Mouse (Mus musculus): Measurements from ENCODE around the gene A630076J17Rik.

A630076J17Rik gene

DNA sequence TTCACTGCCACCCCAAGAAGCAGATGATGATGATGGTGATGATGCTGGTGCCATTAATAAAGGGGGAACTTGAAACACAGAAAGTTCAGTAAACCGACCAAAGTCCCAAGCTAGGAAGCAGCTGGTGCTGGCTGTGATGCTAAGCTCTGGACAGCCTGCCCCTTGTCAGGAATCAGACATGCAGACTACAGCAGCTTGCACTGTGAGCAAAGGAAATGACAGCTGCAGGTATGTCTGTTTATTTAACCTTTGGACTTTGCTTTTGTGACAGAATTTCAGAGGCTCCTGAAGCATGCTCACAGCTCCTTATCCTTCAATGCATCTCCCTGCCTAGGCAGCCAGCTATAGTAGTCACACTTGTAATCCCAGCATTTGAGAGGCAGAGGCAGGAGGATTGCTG, at the start of gene A630076J17Rik:
Gene A630076J17Rik (plus strand): TSS at position 88 of the 400 bp plus-strand sequence.
- DNase-seq = no peak

DNA sequence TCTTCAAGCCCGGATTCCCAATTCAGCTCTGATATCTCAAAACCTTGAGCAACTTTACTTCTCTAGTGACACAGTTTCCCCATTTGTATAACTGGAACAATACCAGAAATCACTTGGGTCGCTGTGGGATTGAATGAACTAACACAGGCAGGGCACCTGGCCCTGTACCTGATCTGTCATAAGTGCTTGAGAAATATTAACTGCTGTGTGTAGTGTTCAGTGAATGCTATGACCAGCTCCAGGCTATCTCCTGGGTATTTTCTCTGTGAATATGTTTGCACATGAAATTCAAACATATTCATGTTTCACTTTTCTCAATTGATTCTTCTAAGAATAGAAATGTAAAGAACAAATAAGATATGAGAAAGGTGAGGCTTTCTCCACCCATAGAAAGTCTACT, 49.6 kb upstream of the A630076J17Rik start:
- DNase-seq = no peak

DNA sequence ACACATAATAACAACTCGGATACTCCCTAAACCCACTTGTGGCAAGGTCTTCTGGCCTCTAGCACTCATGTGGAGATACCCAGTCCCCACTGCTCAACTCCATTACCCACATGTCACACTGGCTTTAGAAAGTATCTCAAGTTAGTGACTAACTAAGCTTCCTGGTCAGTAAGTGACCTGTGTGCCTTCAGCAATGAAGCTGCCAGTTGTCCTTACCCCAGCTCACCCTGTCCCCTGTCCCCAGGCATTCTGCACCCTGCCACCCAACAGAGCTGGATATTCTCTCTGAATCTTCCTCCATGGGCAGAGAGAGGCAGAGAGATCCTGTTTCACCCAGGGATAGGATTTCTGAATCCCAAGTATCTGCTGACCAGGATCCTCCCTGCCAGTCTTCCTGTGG, 47.7 kb upstream of the A630076J17Rik start, which contains the start of gene Kcna10:
Gene Kcna10 (plus strand): TSS at position 301 of the 400 bp plus-strand sequence.
- DNase-seq = no peak

DNA sequence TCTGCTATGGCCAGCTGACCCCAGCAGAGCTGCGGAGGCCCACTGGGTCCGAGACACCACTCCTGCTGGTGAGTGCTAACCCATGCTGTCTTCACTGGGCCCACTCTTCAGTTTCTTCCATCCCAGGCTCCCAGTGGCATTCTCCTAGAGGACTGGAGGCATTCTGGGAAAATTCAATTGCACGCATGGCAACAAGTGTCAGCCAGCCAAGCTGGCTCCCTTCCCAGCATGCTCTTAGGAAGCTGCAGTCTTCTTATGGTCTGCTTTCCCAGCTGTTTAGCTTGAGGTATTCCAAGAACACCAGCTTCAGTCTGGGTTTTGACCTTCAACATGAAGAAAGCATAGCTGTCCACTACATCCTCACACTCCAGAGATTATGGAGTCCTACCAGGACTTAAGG, 47.2 kb upstream of the A630076J17Rik start:
- DNase-seq = no peak

DNA sequence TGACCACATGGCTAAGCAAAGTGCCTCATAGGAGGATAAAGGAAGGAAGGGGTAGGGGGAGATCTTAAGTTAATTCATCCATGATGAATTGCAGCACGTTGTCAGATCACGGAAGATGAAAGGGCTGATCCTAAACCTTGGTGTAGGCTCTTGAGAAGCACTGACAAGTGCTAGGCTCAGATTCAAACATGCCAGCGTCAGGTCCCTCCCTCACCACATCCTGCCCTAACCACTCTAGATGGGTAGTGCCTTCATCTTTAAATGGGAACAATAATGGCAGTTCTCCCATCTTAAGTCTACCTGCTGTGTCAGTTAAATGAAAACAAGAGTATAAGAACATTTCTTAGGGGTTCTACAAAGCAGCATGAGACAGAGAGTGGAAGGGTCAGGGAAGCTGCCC, 44.8 kb upstream of the A630076J17Rik start:
- DNase-seq = no peak

DNA sequence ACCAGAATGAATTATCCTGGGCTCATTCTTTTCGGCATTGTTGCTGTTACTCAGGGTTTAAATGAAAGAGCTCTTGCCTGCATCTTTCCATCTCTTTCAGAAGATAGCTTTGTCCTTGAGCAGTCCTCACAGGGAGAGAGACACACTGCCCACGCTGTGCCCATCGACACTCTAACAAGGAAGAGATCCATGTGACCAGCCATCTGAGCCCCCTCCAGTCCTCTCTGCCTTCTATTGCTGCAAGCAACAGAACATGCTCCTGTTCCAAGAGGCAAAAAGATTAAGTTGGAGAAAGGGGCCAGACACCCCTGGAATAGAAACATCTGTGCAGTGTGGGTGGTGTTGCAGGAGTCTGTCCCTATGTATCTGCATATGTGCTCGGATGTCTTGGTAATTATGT, 43.4 kb upstream of the A630076J17Rik start:
- DNase-seq = no peak

DNA sequence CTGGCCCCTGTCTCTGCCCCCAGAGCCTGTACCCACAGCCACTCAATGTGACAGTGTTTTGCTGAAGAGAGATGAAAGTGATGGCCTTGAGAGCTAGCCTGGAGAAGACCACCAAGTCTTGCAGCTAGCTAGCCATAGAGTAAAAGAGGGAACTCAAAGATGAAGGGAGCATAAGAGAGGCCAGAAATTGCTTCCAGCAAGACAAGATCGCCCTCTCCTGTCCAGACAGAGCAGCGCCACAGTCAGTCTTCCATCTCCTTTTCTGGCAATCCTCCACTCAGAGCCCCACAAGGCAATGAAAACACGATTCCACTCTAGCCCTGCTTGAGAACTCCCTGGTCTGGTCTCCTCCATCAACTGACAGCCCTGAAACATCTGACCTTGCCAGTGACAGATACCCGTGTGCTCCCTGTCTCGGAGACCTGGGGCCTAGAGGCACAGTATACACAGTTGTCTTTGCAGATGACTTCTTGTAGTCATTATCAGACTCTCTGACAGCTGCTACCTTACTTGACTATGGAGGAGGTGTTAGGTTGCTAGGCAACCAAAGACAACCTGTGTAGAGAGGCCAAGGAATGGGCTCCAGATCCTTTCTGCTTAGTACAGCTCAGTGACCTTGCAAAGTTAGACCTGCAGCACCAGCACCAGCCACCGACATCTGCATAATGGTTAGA, 42.1 kb upstream of the A630076J17Rik start:
- peak; percentile 5 to 12 for DNase-seq

DNA sequence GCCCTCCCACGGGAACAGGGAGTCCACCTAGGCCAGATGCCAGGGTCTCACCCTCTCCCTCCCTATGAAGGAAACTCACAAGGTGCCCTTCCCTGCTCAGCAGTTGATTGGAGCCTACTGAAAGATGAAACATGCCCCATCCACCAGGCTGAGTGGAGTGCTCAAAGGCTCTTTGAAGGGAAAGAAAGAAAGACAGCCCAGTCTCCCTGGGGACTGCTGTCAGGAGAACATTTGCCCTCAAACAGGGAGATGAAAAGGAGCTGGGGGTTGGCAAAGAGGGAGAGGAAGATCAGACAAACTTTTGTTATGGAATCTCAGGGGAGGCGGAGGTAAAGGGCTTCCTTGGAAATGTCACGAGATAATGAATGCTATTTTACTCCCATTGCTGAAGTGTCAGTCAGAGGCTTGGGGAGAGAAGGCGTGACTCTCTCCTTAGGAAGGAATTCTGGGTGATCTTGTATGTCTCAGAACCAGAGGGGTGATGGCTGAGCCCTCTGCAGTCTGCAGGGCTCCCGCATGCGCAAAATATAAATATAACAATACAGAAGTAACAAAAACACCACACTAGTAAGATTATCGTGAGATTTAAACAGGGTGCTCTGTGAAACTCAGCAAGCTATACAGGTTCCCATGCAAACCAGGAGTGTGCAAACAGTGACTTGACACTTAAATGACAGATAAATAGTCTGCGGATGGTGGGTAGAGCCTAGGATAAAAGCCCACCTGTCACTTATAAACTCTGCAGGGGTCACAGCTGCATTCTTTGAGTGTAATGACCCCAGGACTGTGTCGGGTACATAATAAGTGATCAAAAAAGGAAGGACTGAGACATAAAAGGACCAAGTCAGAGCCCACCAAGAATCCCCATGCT, 28.9 kb upstream of the A630076J17Rik start:
- DNase-seq = no peak

DNA sequence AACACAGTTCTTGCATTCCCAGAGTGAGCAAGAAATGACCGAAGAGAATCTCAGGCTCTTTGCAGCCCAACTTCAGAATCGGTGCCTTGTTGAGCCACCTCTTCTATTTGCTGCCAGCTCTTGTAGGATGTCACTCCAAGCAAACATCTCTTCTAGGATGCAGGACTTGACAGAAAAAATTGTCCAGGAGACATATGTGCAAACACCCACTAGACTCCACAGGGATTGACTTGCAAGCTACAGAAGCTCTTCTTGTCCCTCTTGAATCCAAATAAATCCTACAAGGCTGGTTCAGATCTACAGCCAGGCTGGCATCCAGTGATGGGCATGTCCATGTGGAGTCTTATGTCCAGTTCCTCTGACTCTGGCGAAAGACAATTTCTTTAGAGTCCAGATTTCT, 26.0 kb upstream of the A630076J17Rik start:
- no peak for DNase-seq

DNA sequence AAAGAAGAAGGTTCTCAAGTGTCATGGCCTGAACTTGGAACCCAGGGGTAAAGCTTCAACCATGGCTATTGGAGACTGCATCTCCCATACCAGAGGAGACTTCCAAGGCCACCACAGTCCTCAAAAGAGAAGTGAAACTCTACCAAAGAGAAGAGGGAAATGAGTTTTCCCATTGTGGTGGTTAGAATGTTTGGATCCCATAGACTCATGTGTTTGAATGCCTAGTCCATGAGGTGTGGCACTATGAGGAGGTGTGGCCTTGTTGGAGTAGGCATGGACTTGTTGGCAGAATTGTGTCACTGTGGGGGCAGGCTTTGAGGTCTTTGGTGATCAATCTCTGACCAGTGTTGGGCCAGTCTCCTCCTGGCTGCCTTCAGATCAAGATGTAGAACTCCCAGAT, 25.2 kb upstream of the A630076J17Rik start:
- DNase-seq = no peak

DNA sequence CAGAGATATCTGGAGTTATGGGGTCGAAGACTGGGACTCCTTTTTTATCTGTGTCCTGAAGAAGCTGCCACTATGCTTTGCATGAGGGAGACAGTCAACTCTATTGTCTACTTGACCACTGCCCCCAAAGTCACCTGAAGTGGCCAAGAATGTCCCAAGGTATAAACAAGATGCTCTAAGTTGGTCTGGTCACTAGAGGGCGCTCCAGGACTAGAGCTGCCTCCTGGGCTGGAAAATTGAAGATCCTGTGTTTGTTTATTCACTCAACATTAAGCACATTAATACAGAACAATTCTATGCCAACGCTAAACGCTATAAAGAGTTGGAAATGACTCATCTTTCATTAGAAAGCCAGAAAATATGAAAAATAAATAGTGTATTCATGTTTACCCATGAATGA, 24.4 kb upstream of the A630076J17Rik start:
- DNase-seq = peak in 1 of 2 experiments; percentile 29

DNA sequence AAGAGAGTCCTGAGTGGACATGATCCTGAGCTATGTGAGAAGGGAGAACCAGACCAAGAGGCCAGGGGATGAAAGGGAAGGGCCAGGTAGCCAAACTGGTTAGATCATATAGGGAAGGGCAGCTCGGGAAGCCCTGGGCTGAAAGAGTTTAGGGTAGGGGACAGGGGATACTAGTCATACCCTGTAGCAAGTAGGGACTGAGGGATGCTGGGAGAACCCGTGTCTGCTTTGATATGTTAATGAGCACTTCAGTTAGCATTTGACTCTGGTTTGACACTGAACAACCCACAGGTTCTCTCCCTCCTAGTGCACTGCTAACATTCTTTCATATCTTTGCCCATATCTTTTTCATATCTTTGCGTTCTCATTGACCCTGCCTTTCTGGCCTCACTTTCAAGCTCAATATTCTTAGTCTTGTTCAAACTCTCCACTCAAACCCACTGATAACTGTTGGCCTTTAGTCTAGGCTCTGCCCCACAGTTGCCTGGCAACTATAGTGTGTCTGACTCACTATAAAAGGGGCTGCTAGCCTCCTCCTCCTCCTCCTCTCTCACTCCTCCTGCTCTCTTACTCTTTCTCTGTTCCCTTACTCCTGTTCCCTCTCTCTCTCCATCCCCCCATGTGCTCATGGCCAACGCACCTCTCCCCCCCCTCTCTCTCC, 23.8 kb upstream of the A630076J17Rik start:
- DNase-seq = no peak

DNA sequence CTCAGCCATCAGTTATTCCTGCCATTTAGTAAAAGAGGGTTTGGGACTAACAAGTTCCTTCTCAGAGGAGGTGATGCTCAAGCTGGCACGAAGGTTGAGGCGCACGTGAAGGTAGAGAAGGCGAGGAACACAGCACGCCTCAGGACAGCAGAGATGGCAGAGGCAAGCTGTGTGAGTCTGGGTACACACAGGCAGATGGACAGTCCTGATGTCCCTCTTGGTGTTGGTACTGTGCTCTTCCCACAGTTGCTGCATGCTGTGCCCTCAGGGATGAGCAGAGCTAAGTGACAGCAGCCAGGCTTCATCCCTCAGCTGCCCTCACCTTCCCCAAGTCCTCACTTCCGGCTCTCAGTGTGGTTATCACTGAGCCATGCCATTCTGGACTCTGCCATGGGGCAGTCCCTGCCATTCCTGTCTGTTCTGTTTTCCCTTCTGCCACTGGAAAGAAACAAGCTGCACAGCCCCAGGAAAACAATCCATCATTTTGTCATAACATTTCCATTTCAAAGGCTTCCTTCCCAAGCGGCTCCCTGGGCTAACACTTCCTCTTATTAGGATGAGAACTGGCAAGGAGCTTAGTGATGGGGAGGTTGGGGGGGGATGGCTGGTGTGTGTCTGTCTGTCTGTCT, 22.7 kb upstream of the A630076J17Rik start:
- no peak for DNase-seq

DNA sequence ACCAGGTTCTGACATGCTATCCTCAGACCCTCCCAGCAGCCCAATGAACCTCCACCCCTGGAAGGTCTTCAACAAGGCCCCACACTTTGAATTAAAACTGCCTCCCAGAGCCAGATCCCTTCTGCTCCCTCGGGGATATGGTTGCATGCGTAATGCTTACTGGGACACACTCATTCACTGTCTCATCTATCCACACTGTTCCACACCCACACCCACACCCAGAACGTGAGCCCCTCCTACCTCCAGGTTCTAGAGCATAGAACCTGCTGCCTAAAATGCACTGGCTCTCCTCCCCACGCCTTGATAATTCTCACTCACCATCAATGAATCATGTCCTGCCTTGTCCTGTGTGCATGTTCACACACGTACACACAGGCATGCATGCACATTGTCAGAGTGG, 15.8 kb upstream of the A630076J17Rik start:
- DNase-seq = no peak

DNA sequence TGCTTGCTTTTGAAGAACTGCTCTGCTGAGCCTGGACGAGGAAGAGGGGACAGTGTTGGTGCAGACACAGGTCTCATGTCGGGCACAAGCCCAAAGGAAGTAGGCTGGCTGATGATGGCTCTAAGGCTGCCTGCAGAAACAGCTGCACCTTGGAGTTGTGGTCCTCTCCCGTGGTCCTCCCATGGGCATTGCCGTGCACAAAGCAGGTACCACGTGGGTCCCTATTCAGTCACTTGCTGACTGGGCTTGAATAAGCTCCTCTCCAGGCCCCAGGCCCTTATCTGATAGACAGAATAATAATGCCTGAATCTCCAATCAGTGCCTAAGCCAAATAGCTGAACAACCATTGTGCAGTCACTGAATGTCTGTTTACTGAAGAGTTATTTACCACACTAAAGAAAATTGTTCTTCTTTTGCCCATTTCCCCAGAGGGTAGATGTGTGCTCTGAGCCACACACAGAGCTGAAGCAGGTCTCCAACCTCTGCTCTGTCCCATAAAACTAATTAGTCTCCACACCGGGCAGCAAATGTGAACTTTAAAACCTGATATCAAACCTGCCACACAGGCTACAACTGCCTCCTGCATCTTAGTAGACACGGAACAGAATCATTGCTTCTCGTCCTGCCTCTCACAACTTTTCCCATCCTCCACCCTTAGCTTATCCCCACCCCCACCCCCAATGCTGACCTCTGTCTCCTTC, 13.9 kb upstream of the A630076J17Rik start:
- DNase-seq = no peak

DNA sequence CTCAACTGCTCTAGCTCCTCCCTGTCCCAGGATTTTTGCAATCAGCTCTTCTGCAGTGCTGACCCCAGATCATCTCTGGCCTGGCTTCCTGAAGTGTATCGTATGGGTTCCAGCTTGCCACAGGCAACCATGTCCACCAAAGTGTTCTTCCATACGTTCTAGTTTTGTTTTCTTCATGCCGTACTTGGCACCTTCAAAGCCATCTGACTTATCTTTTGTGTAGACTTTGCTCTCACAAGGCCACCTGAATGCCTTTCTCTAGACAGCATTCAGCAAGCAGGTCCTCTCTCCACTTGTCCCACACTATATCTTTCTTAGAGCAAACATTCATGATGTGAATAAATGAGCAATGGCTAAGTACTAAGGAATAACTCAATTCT, 13.3 kb upstream of the A630076J17Rik start:
- no peak for DNase-seq

DNA sequence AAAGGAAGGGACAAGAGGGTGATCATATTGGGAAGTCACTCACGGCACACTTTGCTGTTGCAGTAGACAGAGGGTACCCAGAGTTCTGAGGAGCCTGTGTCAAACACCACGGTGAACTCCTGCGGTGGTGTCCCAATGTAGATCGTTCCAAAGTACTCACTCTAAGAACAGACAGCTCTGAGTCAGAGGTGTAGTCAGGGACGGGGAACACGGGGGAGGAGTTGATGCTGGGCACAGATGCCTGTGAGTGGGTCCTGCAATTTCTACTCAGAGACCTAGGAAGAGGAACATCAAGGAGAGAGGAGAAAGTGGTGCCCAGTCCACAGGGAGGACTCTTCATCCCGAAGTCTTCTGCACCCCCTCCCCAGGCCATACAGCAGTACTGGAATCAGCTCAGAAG, 11.8 kb upstream of the A630076J17Rik start:
- DNase-seq = no peak

DNA sequence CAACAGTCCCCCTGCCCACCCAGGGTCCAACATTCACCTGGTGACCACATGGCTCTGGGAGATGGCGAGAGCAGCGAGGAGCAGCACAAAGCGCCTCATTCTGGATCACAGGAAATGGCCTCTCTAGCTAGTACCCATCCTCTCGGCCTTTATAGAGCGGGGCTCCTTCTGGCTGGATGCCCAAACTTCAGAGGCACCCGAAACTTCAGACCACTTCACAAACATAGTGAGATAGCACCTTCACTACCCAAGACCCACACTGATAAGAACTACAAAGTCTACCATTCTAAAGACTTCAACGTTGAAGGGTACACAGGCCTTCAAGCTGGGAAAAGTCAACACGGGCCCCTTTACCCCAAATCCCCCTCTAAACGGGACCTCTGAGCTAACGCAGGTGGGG, 8.8 kb upstream of the A630076J17Rik start, which contains the start of gene Cym:
Gene Cym (minus strand): TSS at position 125 of the 400 bp plus-strand sequence.
- no peak for DNase-seq

DNA sequence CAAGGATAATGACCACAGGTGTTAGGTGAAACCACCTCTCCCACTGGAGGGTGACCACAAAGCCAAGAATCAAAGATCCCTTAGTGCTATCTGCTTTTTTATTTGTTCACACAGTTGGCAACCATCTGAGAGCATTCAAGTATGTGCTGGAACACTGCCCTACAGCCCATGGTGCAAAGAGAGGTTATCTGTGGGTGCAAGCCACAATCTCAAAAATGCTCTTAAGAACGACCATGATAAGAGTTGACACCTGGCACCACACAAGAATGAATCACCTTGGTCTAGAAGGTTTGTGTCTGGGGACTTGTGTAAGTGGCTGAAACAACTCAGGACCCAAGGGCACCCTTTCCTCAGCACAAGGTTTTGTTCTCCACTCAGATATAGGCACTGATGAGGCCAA, 7.2 kb upstream of the A630076J17Rik start:
- DNase-seq = no peak

DNA sequence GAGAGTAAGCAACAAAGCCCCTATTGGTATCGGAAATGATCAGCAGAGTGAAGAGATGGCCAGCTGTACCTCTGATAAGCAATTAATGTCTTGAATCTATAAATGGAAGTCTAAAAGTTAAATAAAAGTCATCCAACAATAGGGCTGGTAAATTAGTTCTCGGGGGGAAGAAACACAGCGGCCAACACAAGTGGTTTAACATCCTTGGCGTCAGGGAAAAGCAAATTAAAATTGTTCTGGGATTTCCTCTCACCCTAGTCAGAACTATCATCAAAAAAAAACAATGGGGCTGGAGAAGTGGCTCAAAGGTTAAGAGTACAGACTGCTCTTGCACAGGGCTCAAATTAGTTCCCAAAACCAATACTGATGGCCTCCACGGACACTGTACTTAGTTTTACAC, 4.6 kb upstream of the A630076J17Rik start:
- DNase-seq = no peak

DNA sequence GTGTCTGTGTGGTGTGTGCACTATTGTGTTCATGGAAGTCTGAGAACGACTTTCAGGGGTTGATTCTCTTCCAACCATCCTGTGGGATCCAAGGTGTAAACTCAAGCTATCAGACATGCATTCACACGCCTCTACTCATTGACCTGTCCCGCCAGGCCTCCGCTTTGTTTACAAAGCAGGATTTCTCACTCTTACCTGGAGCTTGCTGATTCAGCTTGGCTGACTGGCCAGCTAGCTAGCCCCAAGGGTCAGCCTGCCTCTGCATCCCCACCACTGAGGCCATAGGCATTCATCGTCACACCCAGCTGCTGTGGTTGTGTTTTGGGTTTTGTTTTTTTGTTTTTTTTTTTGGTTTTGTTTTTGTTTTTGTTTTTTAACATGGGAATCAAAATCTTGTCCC, 1.2 kb upstream of the A630076J17Rik start:
- DNase-seq = no peak

DNA sequence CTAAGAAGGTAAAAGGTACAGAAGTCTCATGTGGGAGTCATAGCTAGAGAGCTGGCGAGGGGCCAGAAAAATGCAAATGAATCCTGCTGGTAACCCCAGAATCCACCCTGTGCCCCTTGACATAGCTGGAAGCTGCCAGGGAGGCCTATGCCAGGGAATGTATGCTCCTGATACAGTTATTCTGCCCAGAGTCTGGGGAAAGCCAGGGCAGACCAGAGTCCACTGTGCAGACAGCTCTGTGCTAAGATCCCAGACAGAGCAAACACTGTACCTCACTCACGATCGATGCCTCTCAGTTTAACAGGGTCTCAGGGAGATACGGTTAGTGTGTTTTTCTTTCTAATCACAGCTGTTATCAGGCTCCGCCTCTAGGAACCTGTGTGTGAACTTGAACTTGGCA, 592 bp upstream of the A630076J17Rik start:
- DNase-seq = no peak
